Mouse (Mus musculus) T-helper 2 cell (primary cell): Measurements from ENCODE around the gene Olfr1371.
"Not testable (repeated sequence)": the region's sequence is repeated elsewhere in the genome, so short reads cannot be mapped to it uniquely, and the experiment has no call there.

Experiments
- in situ Hi-C: fragments of 300-600 bp; cut with MboI, MseI; formaldehyde crosslinking; loops from one replicate; pipeline ENCODE4 v1.15.1; 2025; ENCODE audit warnings: high pct_unique_total_duplicates

The Olfr1371 gene

GRCm38 (mm10) chr11:52225986-52226599 is 12.3 kb upstream of the Olfr1371 start:
- in situ Hi-C loops: no loop called here

GRCm38 (mm10) chr11:52223968-52224682 is 10.3 kb upstream of the Olfr1371 start:
- in situ Hi-C loops: loop anchor here (5.0 kb wide), 1 partner anchor 407 kb away; no protein-coding TSS in a partner anchor

GRCm38 (mm10) chr11:52222891-52223290 is 9.1 kb upstream of the Olfr1371 start:
- in situ Hi-C loops: loop anchor here (5.0 kb wide), 1 partner anchor 406 kb away; no protein-coding TSS in a partner anchor

GRCm38 (mm10) chr11:52221921-52222320 is 8.1 kb upstream of the Olfr1371 start:
- in situ Hi-C loops: loop anchor here (5.0 kb wide), 1 partner anchor 405 kb away; no protein-coding TSS in a partner anchor

- in situ Hi-C loops: loop anchor here (5.0 kb wide), 1 partner anchor 403 kb away; no protein-coding TSS in a partner anchor
Observed at GRCm38 (mm10) chr11:52220282-52220681, 6.5 kb upstream of the Olfr1371 start.

GRCm38 (mm10) chr11:52196496-52197023 is 17.2 kb downstream of the Olfr1371 start:
- in situ Hi-C loops: not testable (repeated sequence)

GRCm38 (mm10) chr11:52180651-52181050 is 33.1 kb downstream of the Olfr1371 start:
- in situ Hi-C loops: loop anchor here (10.0 kb wide), 1 partner anchor 996 kb away; no protein-coding TSS in a partner anchor

GRCm38 (mm10) chr11:52179897-52180296 is 33.9 kb downstream of the Olfr1371 start:
- in situ Hi-C loops: loop anchor here (10.0 kb wide), 1 partner anchor 995 kb away; no protein-coding TSS in a partner anchor

GRCm38 (mm10) chr11:52168461-52168860 is 45.3 kb downstream of the Olfr1371 start:
- in situ Hi-C loops: loop anchor here (5.0 kb wide), 1 partner anchor 101 kb away; no protein-coding TSS in a partner anchor

- in situ Hi-C loops: loop anchor here (5.0 kb wide), 1 partner anchor 101 kb away; no protein-coding TSS in a partner anchor
Observed at GRCm38 (mm10) chr11:52167901-52168302, 45.9 kb downstream of the Olfr1371 start.

- in situ Hi-C loops: loop anchor here (5.0 kb wide), 1 partner anchor 100 kb away; no protein-coding TSS in a partner anchor
Observed at GRCm38 (mm10) chr11:52167126-52167525, 46.7 kb downstream of the Olfr1371 start.

GRCm38 (mm10) chr11:52163926-52164325 is 49.9 kb downstream of the Olfr1371 start:
- in situ Hi-C loops: no loop called here
